Mouse (Mus musculus): ENCODE data around the gene Gcfc2. TPM values are rescaled to one million over a fixed set of nuclear protein-coding genes. Genes with fewer than 3 reads are reported as not detected.

Gene Gcfc2
- total RNA-seq, 2 experiments from 2014 or later = 4.3 to 5.8 TPM

GRCm38 (mm10) chr6:81972595-81972994 lies 49.1 kb downstream of the Gcfc2 start:
- intact Hi-C loops (cut with DNase I) = no loop called here
- no peak for DNase-seq

GRCm38 (mm10) chr6:81975971-81976621 lies 52.6 kb downstream of the Gcfc2 start:
- intact Hi-C loops (cut with DNase I) = loop anchor here (1.0 to 2.0 kb wide), 2 partner anchors 143 to 727 kb away; no protein-coding TSS in a partner anchor
- peak; percentile 73 to 85 for DNase-seq

- no peak for DNase-seq
- intact Hi-C loops (cut with DNase I) = no loop called here
Observed at GRCm38 (mm10) chr6:81979286-81979685, 55.8 kb downstream of the Gcfc2 start.

GRCm38 (mm10) chr6:81986171-81986570 lies 62.7 kb downstream of the Gcfc2 start:
- intact Hi-C loops (cut with DNase I) = loop anchor here (5.0 kb wide), 1 partner anchor 986 kb away; no protein-coding TSS in a partner anchor

GRCm38 (mm10) chr6:81986599-81986998 lies 63.1 kb downstream of the Gcfc2 start:
- DNase-seq = no peak
- intact Hi-C loops (cut with DNase I) = loop anchor here (5.0 kb wide), 1 partner anchor 986 kb away; no protein-coding TSS in a partner anchor

More at GRCm38 (mm10) chr6:81986171-81986570, 62.7 kb downstream of the Gcfc2 start:
- no peak for DNase-seq

- intact Hi-C loops (cut with DNase I) = loop anchor here (1.0 to 5.0 kb wide), 3 partner anchors 132 to 985 kb away; no protein-coding TSS in a partner anchor
- peak; percentile 85 to 92 for DNase-seq
Observed at GRCm38 (mm10) chr6:81987010-81987409, 63.5 kb downstream of the Gcfc2 start.

- intact Hi-C loops (cut with DNase I) = loop anchor here (1.0 to 5.0 kb wide), 3 partner anchors 132 to 985 kb away; no protein-coding TSS in a partner anchor
- DNase-seq = peak in 1 of 2 experiments; percentile 13
Observed at GRCm38 (mm10) chr6:81987580-81987979, 64.1 kb downstream of the Gcfc2 start.

- intact Hi-C loops (cut with DNase I) = loop anchor here (2.0 to 5.0 kb wide), 2 partner anchors 54 to 984 kb away; no protein-coding TSS in a partner anchor
- no peak for DNase-seq
Observed at GRCm38 (mm10) chr6:81988341-81988740, 64.9 kb downstream of the Gcfc2 start.

GRCm38 (mm10) chr6:81990049-81990810 lies 66.8 kb downstream of the Gcfc2 start:
- intact Hi-C loops (cut with DNase I) = no loop called here

More at GRCm38 (mm10) chr6:81990049-81990810, 66.8 kb downstream of the Gcfc2 start:
- no peak for DNase-seq

Small RNA genes lying within 50 kb of the gene (microRNA-seq; reads per million reads assigned to microRNA genes)
- 0 reads per million in 2 experiments for gene Mir468
- gene Mir7232 = 0 reads per million in 2 experiments

Other genes with a start within 250 kb of the Gcfc2 start
- 10 to 100 TPM; 41.1 to 42.0 TPM for gene Mrpl19, start 42.3 kb downstream of the Gcfc2 start, total RNA-seq (2021)
- gene Eva1a, start 117.4 kb downstream of the Gcfc2 start, total RNA-seq (2021) = 1 to 10 TPM; 5.7 to 7.6 TPM